Mouse (Mus musculus) liver, adult 2 months (tissue): Measurements from ENCODE around the gene Fbxo8.

Source experiments
- CTCF ChIP-seq: fragments of 200-500 bp; IDR thresholded peaks from 2 replicates; pipeline ENCODE4 v1.5.1; 2011; ENCODE audit warnings: low read depth, low read length, control low read depth
- POLR2A ChIP-seq: fragments of 200-500 bp; IDR thresholded peaks from 2 replicates; pipeline ENCODE4 v1.6.1; 2011; ENCODE audit warnings: low read length, control low read depth; ENCODE audit not compliant: insufficient read depth; ENCODE audit errors: extremely low read depth

GRCm38 (mm10) chr8:56611736-56612135 is 60.8 kb downstream of the Fbxo8 start:
- no peak for TF ChIP-seq CTCF
- no peak for TF ChIP-seq POLR2A
